Mouse (Mus musculus) layer of hippocampus, adult 11-12 months (tissue): Measurements from ENCODE around the gene Man2a2.

Experiments
- DNase-seq: peaks from one replicate; pipeline ENCODE4 v3.0.0; 2022; ENCODE audit warnings: low spot score

Man2a2 gene

GRCm38 (mm10) chr7:80369967-80370431 lies 1.2 kb downstream of the Man2a2 start:
- DNase-seq = no peak

GRCm38 (mm10) chr7:80369461-80369860 lies 1.7 kb downstream of the Man2a2 start:
- no peak for DNase-seq

GRCm38 (mm10) chr7:80368635-80369421 lies 2.3 kb downstream of the Man2a2 start:
- DNase-seq = no peak

- DNase-seq = no peak
Observed at GRCm38 (mm10) chr7:80368009-80368408, 3.2 kb downstream of the Man2a2 start.

GRCm38 (mm10) chr7:80367232-80367631 lies 3.9 kb downstream of the Man2a2 start:
- no peak for DNase-seq

- DNase-seq = no peak
Observed at GRCm38 (mm10) chr7:80365759-80366158, 5.4 kb downstream of the Man2a2 start.

- no peak for DNase-seq
Observed at GRCm38 (mm10) chr7:80360435-80360834, 10.7 kb downstream of the Man2a2 start.

- no peak for DNase-seq
Observed at GRCm38 (mm10) chr7:80358039-80358438, 13.1 kb downstream of the Man2a2 start.

GRCm38 (mm10) chr7:80357156-80357555 lies 14.0 kb downstream of the Man2a2 start:
- peak; percentile 70 for DNase-seq

- no peak for DNase-seq
Observed at GRCm38 (mm10) chr7:80356351-80356750, 14.8 kb downstream of the Man2a2 start.

- DNase-seq = no peak
Observed at GRCm38 (mm10) chr7:80352920-80353319, 18.3 kb downstream of the Man2a2 start.

GRCm38 (mm10) chr7:80350808-80351207 lies 20.4 kb downstream of the Man2a2 start:
- no peak for DNase-seq

GRCm38 (mm10) chr7:80347670-80348586 lies 23.2 kb downstream of the Man2a2 start:
- DNase-seq = no peak

GRCm38 (mm10) chr7:80346830-80347229 lies 24.3 kb downstream of the Man2a2 start:
- no peak for DNase-seq

GRCm38 (mm10) chr7:80346173-80346572 lies 25.0 kb downstream of the Man2a2 start:
- DNase-seq = no peak

GRCm38 (mm10) chr7:80343270-80344018 lies 27.7 kb downstream of the Man2a2 start:
- no peak for DNase-seq

GRCm38 (mm10) chr7:80342858-80343257 lies 28.3 kb downstream of the Man2a2 start, which contains the start of gene Hddc3:
Hddc3 (plus strand) TSS chr7:80343104.
- peak; percentile 97 for DNase-seq

GRCm38 (mm10) chr7:80341793-80342192 lies 29.4 kb downstream of the Man2a2 start:
- no peak for DNase-seq

GRCm38 (mm10) chr7:80340793-80341192 lies 30.4 kb downstream of the Man2a2 start, which contains the start of gene Unc45a:
Unc45a (minus strand) TSS chr7:80341005.
- DNase-seq = peak; percentile 78

- peak; percentile 99 for DNase-seq
Observed at GRCm38 (mm10) chr7:80339793-80340628, 31.2 kb downstream of the Man2a2 start.

GRCm38 (mm10) chr7:80339371-80339770 lies 31.8 kb downstream of the Man2a2 start:
- DNase-seq = no peak
